Mouse (Mus musculus) olfactory bulb, adult 2 months (tissue): ENCODE results near the gene Nfu1.

Experiments
- CTCF ChIP-seq: fragments of 200-500 bp; IDR thresholded peaks from 2 replicates; pipeline ENCODE4 v1.5.1; 2012; ENCODE audit warnings: low read depth, mild to moderate bottlenecking, low read length, moderate library complexity; ENCODE audit not compliant: insufficient read depth
- POLR2A ChIP-seq: fragments of 200-500 bp; IDR thresholded peaks from 2 replicates; pipeline ENCODE4 v1.6.1; 2012; ENCODE audit warnings: mild to moderate bottlenecking, low read depth, low read length, moderate library complexity; ENCODE audit not compliant: insufficient read depth

DNA sequence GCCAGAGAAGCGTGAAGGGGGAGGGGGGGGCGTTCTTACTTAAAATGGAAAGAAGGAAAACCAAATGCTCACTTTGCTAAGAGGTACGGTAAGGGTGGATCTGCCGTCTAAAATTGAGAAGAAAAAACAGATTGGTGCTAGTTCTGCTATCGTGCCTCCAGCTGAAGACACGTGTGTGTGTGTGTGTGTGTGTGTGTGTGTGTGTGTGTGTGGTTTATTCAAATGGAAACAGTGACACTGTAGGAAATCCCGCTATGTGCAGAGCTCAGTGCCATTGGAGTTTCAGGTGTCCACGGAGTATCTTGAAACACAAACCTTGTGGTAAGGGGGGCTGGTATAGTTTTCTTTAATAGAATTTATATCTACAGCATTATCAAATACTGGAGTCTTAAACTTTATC lies 45.2 kb downstream of the Nfu1 start:
- TF ChIP-seq POLR2A: no peak
- TF ChIP-seq CTCF: no peak
